Mouse (Mus musculus) forebrain, embryonic 11.5 days (tissue): ENCODE measurements at regions not wholly inside any gene's neighbourhood (a gene's known extent, or its start where the extent isn't known, plus 50 kb on each side); places are given as distances from the start of the nearest gene placed in this dataset.

Source experiments
- ATAC-seq: fragments of 200-750 bp; cut with Nextera tagmentation; replicated peaks from 2 replicates; pipeline ENCODE4 v1.8.0; 2017; ENCODE audit warnings: moderate TSS enrichment; ENCODE audit not compliant: low FRiP score
- DNase-seq: peaks from one replicate; pipeline ENCODE4 v3.0.0-alpha.2; 2017; ENCODE audit warnings: low spot score
- H3K27ac ChIP-seq: fragments of 300-500 bp; sonication (generic); 2 replicates; pipeline ENCODE4 v1.5.1; 2014; ENCODE audit warnings: low read depth, low read length
- H3K27me3 ChIP-seq: fragments of 300-500 bp; sonication (generic); 2 replicates; pipeline ENCODE4 v1.6.1; 2014; ENCODE audit warnings: mild to moderate bottlenecking, low read length, mixed read lengths; ENCODE audit not compliant: control insufficient read depth, insufficient read depth
- H3K36me3 ChIP-seq: fragments of 300-500 bp; sonication (generic); 2 replicates; pipeline ENCODE4 v1.6.1; 2014; ENCODE audit warnings: mild to moderate bottlenecking, low read length, moderate library complexity, mixed read lengths; ENCODE audit not compliant: control insufficient read depth, insufficient read depth
- H3K4me1 ChIP-seq: fragments of 300-500 bp; sonication (generic); replicated peaks from 2 replicates; pipeline ENCODE4 v1.6.1; 2014; ENCODE audit warnings: low read length, mixed read lengths; ENCODE audit not compliant: control insufficient read depth, insufficient read depth
- H3K4me2 ChIP-seq: fragments of 300-500 bp; sonication (generic); 2 replicates; pipeline ENCODE4 v1.6.1; 2014; ENCODE audit warnings: low read depth, mild to moderate bottlenecking, low read length, moderate library complexity, mixed read lengths; ENCODE audit not compliant: severe bottlenecking
- H3K4me3 ChIP-seq: fragments of 300-500 bp; sonication (generic); 2 replicates; pipeline ENCODE4 v1.5.1; 2014; ENCODE audit warnings: low read depth, low read length
- H3K9ac ChIP-seq: fragments of 300-500 bp; sonication (generic); 2 replicates; pipeline ENCODE4 v1.6.1; 2014; ENCODE audit warnings: low read length
- H3K9me3 ChIP-seq: fragments of 300-500 bp; sonication (generic); 2 replicates; pipeline ENCODE4 v1.6.1; 2016; ENCODE audit warnings: low read length, mixed read lengths; ENCODE audit not compliant: control insufficient read depth
- WGBS: fragments of 180-500 bp; shearing (Covaris S2); extraction: QIAGEN DNeasy Blood & Tissue Kit; methylation state at CpG from one replicate; pipeline ENCODE4 v1.1.7; 2014; 5-methylcytosine and 5-hydroxymethylcytosine counted together

- ATAC-seq = no peak
These were observed 96.5 kb upstream of the Thbs1 start for GRCm38 (mm10) chr2:118015182-118015581.

GRCm38 (mm10) chr2:118025829-118026735, 85.6 kb upstream of the Thbs1 start:
- 83% methylated on average over 6 of the region's 6 CpGs for WGBS
- no peaks in the 10 kb centered on the region for H3K27me3 ChIP-seq
- H3K9me3 ChIP-seq = no peaks in the 10 kb centered on the region
- no peak overlapping the region for H3K27ac ChIP-seq
- H3K9ac ChIP-seq = no peak overlapping the region
- DNase-seq = no peak
- no peaks in the 10 kb centered on the region for H3K36me3 ChIP-seq
- no peak overlapping the region for H3K4me3 ChIP-seq
- H3K4me1 ChIP-seq = no peaks in the 10 kb centered on the region
- no peak for ATAC-seq
- no peak overlapping the region for H3K4me2 ChIP-seq

More at GRCm38 (mm10) chr2:118015182-118015581, 96.5 kb upstream of the Thbs1 start:
- Histone ChIP-seq H3K4me2 (no peak overlapping the region), H3K9ac (no peak overlapping the region), H3K4me3 (no peak overlapping the region), H3K4me1 (no peaks in the 10 kb centered on the region), H3K36me3 (no peaks in the 10 kb centered on the region), H3K27me3 (no peaks in the 10 kb centered on the region), H3K9me3 (no peaks in the 10 kb centered on the region), H3K27ac (no peak overlapping the region)
- 94% methylated on average over 1 of the region's 1 CpGs for WGBS
- no peak for DNase-seq

GRCm38 (mm10) chr2:118028881-118029280, 82.8 kb upstream of the Thbs1 start:
- no peak for DNase-seq
- no peaks in the 10 kb centered on the region for H3K9me3 ChIP-seq
- H3K36me3 ChIP-seq = no peaks in the 10 kb centered on the region
- no peaks in the 10 kb centered on the region for H3K4me1 ChIP-seq
- no peak overlapping the region for H3K27ac ChIP-seq
- H3K4me2 ChIP-seq = no peak overlapping the region
- H3K9ac ChIP-seq = no peak overlapping the region
- H3K4me3 ChIP-seq = no peak overlapping the region
- H3K27me3 ChIP-seq = no peaks in the 10 kb centered on the region
- ATAC-seq = no peak
- WGBS = 69% methylated on average over 1 of the region's 1 CpGs

- H3K27me3 ChIP-seq = no peaks in the 10 kb centered on the region
- no peaks in the 10 kb centered on the region for H3K36me3 ChIP-seq
- no peak overlapping the region for H3K27ac ChIP-seq
- H3K4me2 ChIP-seq = no peak overlapping the region
- ATAC-seq (no peak), DNase-seq (no peak)
- no peak overlapping the region for H3K4me3 ChIP-seq
- 75% methylated on average over 1 of the region's 1 CpGs for WGBS
- no peaks in the 10 kb centered on the region for H3K4me1 ChIP-seq
- H3K9me3 ChIP-seq = no peaks in the 10 kb centered on the region
- no peak overlapping the region for H3K9ac ChIP-seq
These were observed 82.1 kb upstream of the Thbs1 start for GRCm38 (mm10) chr2:118029470-118030108.

GRCm38 (mm10) chr2:118031662-118032061, 80.0 kb upstream of the Thbs1 start:
- Histone ChIP-seq H3K27me3 (no peaks in the 10 kb centered on the region), H3K4me1 (no peaks in the 10 kb centered on the region), H3K4me2 (no peak overlapping the region), H3K4me3 (no peak overlapping the region), H3K27ac (no peak overlapping the region), H3K9me3 (no peaks in the 10 kb centered on the region), H3K9ac (no peak overlapping the region), H3K36me3 (no peaks in the 10 kb centered on the region)
- ATAC-seq = no peak
- WGBS = 76% methylated on average over 2 of the region's 2 CpGs
- no peak for DNase-seq

GRCm38 (mm10) chr2:118033377-118033776, 78.3 kb upstream of the Thbs1 start:
- WGBS = 90% methylated on average over 4 of the region's 4 CpGs
- Histone ChIP-seq H3K9ac (no peak overlapping the region), H3K9me3 (no peaks in the 10 kb centered on the region), H3K36me3 (no peaks in the 10 kb centered on the region), H3K4me1 (no peaks in the 10 kb centered on the region), H3K4me2 (no peak overlapping the region), H3K27me3 (no peaks in the 10 kb centered on the region), H3K4me3 (no peak overlapping the region), H3K27ac (no peak overlapping the region)
- DNase-seq (no peak), ATAC-seq (no peak)

- H3K4me1 ChIP-seq = no peaks in the 10 kb centered on the region
- no peak overlapping the region for H3K27ac ChIP-seq
- WGBS = 92% methylated on average over 3 of the region's 3 CpGs
- H3K4me3 ChIP-seq = no peak overlapping the region
- no peaks in the 10 kb centered on the region for H3K9me3 ChIP-seq
- ATAC-seq = no peak
- no peak for DNase-seq
- H3K27me3 ChIP-seq = no peaks in the 10 kb centered on the region
- H3K36me3 ChIP-seq = no peaks in the 10 kb centered on the region
- no peak overlapping the region for H3K4me2 ChIP-seq
- no peak overlapping the region for H3K9ac ChIP-seq
These were observed 77.7 kb upstream of the Thbs1 start for GRCm38 (mm10) chr2:118034026-118034425.

GRCm38 (mm10) chr2:118035333-118035732, 76.3 kb upstream of the Thbs1 start:
- Histone ChIP-seq H3K4me3 (no peak overlapping the region), H3K36me3 (no peaks in the 10 kb centered on the region), H3K27me3 (no peaks in the 10 kb centered on the region), H3K27ac (no peak overlapping the region), H3K4me2 (no peak overlapping the region), H3K9ac (no peak overlapping the region), H3K9me3 (no peaks in the 10 kb centered on the region), H3K4me1 (no peaks in the 10 kb centered on the region)
- DNase-seq (no peak), ATAC-seq (no peak)
- WGBS = 97% methylated on average over 1 of the region's 1 CpGs
